Mouse (Mus musculus) hindbrain, embryonic 10.5 days (tissue): ENCODE data around the gene Bbx. TPM values are rescaled to one million over a fixed set of nuclear protein-coding genes. Genes with fewer than 3 reads are reported as not detected.

Source experiments
- DNase-seq: peaks from one replicate; pipeline ENCODE4 v3.0.0-alpha.2; 2017; ENCODE audit warnings: low spot score
- H3K27ac ChIP-seq: fragments of 300-500 bp; sonication (generic); 2 replicates; pipeline ENCODE4 v1.5.1; 2016; ENCODE audit warnings: mild to moderate bottlenecking, moderate library complexity
- H3K27me3 ChIP-seq: fragments of 300-500 bp; sonication (generic); 2 replicates; pipeline ENCODE4 v1.6.1; 2016; ENCODE audit warnings: mild to moderate bottlenecking; ENCODE audit not compliant: poor library complexity, insufficient read depth, severe bottlenecking
- H3K36me3 ChIP-seq: fragments of 300-500 bp; sonication (generic); 2 replicates; pipeline ENCODE4 v1.6.1; 2016; ENCODE audit warnings: mild to moderate bottlenecking, moderate library complexity
- H3K4me1 ChIP-seq: fragments of 300-500 bp; sonication (generic); replicated peaks from 2 replicates; pipeline ENCODE4 v1.6.1; 2016; ENCODE audit warnings: mild to moderate bottlenecking
- H3K4me3 ChIP-seq: fragments of 300-500 bp; sonication (generic); 2 replicates; pipeline ENCODE4 v1.5.1; 2016; ENCODE audit warnings: mild to moderate bottlenecking, moderate library complexity
- H3K9me3 ChIP-seq: fragments of 300-500 bp; sonication (generic); 2 replicates; pipeline ENCODE4 v1.6.1; 2016; ENCODE audit warnings: mild to moderate bottlenecking, moderate library complexity
- whole genome bisulfite sequencing: fragments of 180-500 bp; shearing (Covaris S2); methylation state at CpG from one replicate; pipeline ENCODE4 v1.1.7; 2016; 5-methylcytosine and 5-hydroxymethylcytosine counted together
- polyA plus RNA-seq: library from polyadenylated mRNA; unstranded; fragments of >200 nt; fragmentation: Nextera tagmentation; extraction: Ambion mirVana; gene quantifications from 2 replicates; pipeline ENCODE4 v1.2.1, GENCODE M21; 2016

Gene Bbx
- polyA plus RNA-seq, 1 experiment from 2014 or later, result 30.7 TPM

GRCm38 (mm10) chr16:50241604-50242003, 190.6 kb downstream of the Bbx start:
- H3K27ac ChIP-seq, result no peak overlapping the region
- peaks cover 21% of the 10 kb centered on the region; the same call in 1 of the 2 replicates for H3K36me3 ChIP-seq
- no peak overlapping the region for H3K4me3 ChIP-seq
- H3K4me1 ChIP-seq, result no peaks in the 10 kb centered on the region
- no peaks in the 10 kb centered on the region for H3K27me3 ChIP-seq
- WGBS, result 91% methylated on average over 3 of the region's 3 CpGs
- no peak for DNase-seq
- H3K9me3 ChIP-seq, result no peaks in the 10 kb centered on the region

GRCm38 (mm10) chr16:50235231-50235630, 197.0 kb downstream of the Bbx start:
- H3K36me3 ChIP-seq, result peaks cover 18% of the 10 kb centered on the region; the same call in 1 of the 2 replicates
- no peak overlapping the region for H3K4me3 ChIP-seq
- no peak overlapping the region for H3K27ac ChIP-seq
- no peak for DNase-seq
- no peaks in the 10 kb centered on the region for H3K9me3 ChIP-seq
- no peaks in the 10 kb centered on the region for H3K4me1 ChIP-seq
- 77% methylated on average over 3 of the region's 3 CpGs for WGBS
- no peaks in the 10 kb centered on the region for H3K27me3 ChIP-seq

GRCm38 (mm10) chr16:50230624-50231023, 201.6 kb downstream of the Bbx start:
- 97% methylated on average over 2 of the region's 2 CpGs for WGBS
- DNase-seq, result no peak
- no peaks in the 10 kb centered on the region for H3K4me1 ChIP-seq
- H3K4me3 ChIP-seq, result no peak overlapping the region
- no peaks in the 10 kb centered on the region for H3K9me3 ChIP-seq
- H3K36me3 ChIP-seq, result no peaks in the 10 kb centered on the region
- H3K27ac ChIP-seq, result no peak overlapping the region
- no peaks in the 10 kb centered on the region for H3K27me3 ChIP-seq

GRCm38 (mm10) chr16:50228833-50229232, 203.4 kb downstream of the Bbx start:
- H3K4me1 ChIP-seq, result no peaks in the 10 kb centered on the region
- no peak overlapping the region for H3K4me3 ChIP-seq
- H3K27ac ChIP-seq, result no peak overlapping the region
- H3K36me3 ChIP-seq, result peaks cover 11% of the 10 kb centered on the region
- H3K9me3 ChIP-seq, result no peaks in the 10 kb centered on the region
- H3K27me3 ChIP-seq, result no peaks in the 10 kb centered on the region
- 94% methylated on average over 1 of the region's 1 CpGs for WGBS
- no peak for DNase-seq

GRCm38 (mm10) chr16:50226274-50226673, 205.9 kb downstream of the Bbx start:
- no peaks in the 10 kb centered on the region for H3K27me3 ChIP-seq
- WGBS, result 84% methylated on average over 1 of the region's 1 CpGs
- H3K4me3 ChIP-seq, result no peak overlapping the region
- H3K9me3 ChIP-seq, result no peaks in the 10 kb centered on the region
- no peak for DNase-seq
- no peaks in the 10 kb centered on the region for H3K4me1 ChIP-seq
- no peak overlapping the region for H3K27ac ChIP-seq
- H3K36me3 ChIP-seq, result peaks cover 25% of the 10 kb centered on the region

- no peak overlapping the region for H3K27ac ChIP-seq
- WGBS, result 92% methylated on average over 3 of the region's 3 CpGs
- no peaks in the 10 kb centered on the region for H3K9me3 ChIP-seq
- H3K27me3 ChIP-seq, result no peaks in the 10 kb centered on the region
- no peaks in the 10 kb centered on the region for H3K4me1 ChIP-seq
- no peak for DNase-seq
- no peak overlapping the region for H3K4me3 ChIP-seq
- peaks cover 32% of the 10 kb centered on the region for H3K36me3 ChIP-seq
These were observed 207.2 kb downstream of the Bbx start for GRCm38 (mm10) chr16:50224946-50225345.

- no peaks in the 10 kb centered on the region for H3K9me3 ChIP-seq
- no peaks in the 10 kb centered on the region for H3K27me3 ChIP-seq
- 89% methylated on average over 8 of the region's 8 CpGs for WGBS
- H3K27ac ChIP-seq, result no peak overlapping the region
- H3K4me1 ChIP-seq, result no peaks in the 10 kb centered on the region
- H3K36me3 ChIP-seq, result peaks cover 42% of the 10 kb centered on the region
- no peak for DNase-seq
- H3K4me3 ChIP-seq, result no peak overlapping the region
These were observed 211.3 kb downstream of the Bbx start for GRCm38 (mm10) chr16:50220734-50221501.

GRCm38 (mm10) chr16:50217084-50217483, 215.1 kb downstream of the Bbx start:
- no peak overlapping the region for H3K27ac ChIP-seq
- H3K27me3 ChIP-seq, result no peaks in the 10 kb centered on the region
- no peak overlapping the region for H3K4me3 ChIP-seq
- H3K36me3 ChIP-seq, result peaks cover 24% of the 10 kb centered on the region
- H3K9me3 ChIP-seq, result no peaks in the 10 kb centered on the region
- H3K4me1 ChIP-seq, result no peaks in the 10 kb centered on the region
- no peak for DNase-seq

GRCm38 (mm10) chr16:50211727-50212126, 220.5 kb downstream of the Bbx start:
- Histone ChIP-seq H3K27me3 (no peaks in the 10 kb centered on the region), H3K9me3 (no peaks in the 10 kb centered on the region), H3K4me1 (no peaks in the 10 kb centered on the region), H3K4me3 (no peak overlapping the region), H3K36me3 (0 out of 2 replicates have a peak, but pooled peaks cover 7% of the 10 kb centered on the region), H3K27ac (no peak overlapping the region)
- no peak for DNase-seq
- 88% methylated on average over 4 of the region's 4 CpGs for WGBS

- no peaks in the 10 kb centered on the region for H3K4me1 ChIP-seq
- no peaks in the 10 kb centered on the region for H3K9me3 ChIP-seq
- H3K4me3 ChIP-seq, result no peak overlapping the region
- H3K36me3 ChIP-seq, result 0 out of 2 replicates have a peak, but pooled peaks cover 7% of the 10 kb centered on the region
- H3K27me3 ChIP-seq, result no peaks in the 10 kb centered on the region
- no peak for DNase-seq
- H3K27ac ChIP-seq, result no peak overlapping the region
- WGBS, result 88% methylated on average over 6 of the region's 6 CpGs
These were observed 221.0 kb downstream of the Bbx start for GRCm38 (mm10) chr16:50211231-50211630.

GRCm38 (mm10) chr16:50210742-50211141, 221.4 kb downstream of the Bbx start:
- WGBS, result 96% methylated on average over 2 of the region's 2 CpGs
- Histone ChIP-seq H3K9me3 (no peaks in the 10 kb centered on the region), H3K36me3 (0 out of 2 replicates have a peak, but pooled peaks cover 3% of the 10 kb centered on the region), H3K4me3 (no peak overlapping the region), H3K4me1 (no peaks in the 10 kb centered on the region), H3K27me3 (no peaks in the 10 kb centered on the region), H3K27ac (no peak overlapping the region)
- DNase-seq, result no peak

GRCm38 (mm10) chr16:50204944-50205343, 227.2 kb downstream of the Bbx start:
- DNase-seq, result no peak
- no peaks in the 10 kb centered on the region for H3K9me3 ChIP-seq
- no peak overlapping the region for H3K27ac ChIP-seq
- H3K27me3 ChIP-seq, result no peaks in the 10 kb centered on the region
- H3K4me1 ChIP-seq, result no peaks in the 10 kb centered on the region
- H3K4me3 ChIP-seq, result no peak overlapping the region
- peaks cover 16% of the 10 kb centered on the region for H3K36me3 ChIP-seq
- 90% methylated on average over 3 of the region's 3 CpGs for WGBS

GRCm38 (mm10) chr16:50201546-50202151, 230.5 kb downstream of the Bbx start:
- no peak overlapping the region for H3K4me3 ChIP-seq
- 85% methylated on average over 7 of the region's 7 CpGs for WGBS
- peak; percentile 18 for DNase-seq

More at GRCm38 (mm10) chr16:50201546-50202151, 230.5 kb downstream of the Bbx start:
- no peaks in the 10 kb centered on the region for H3K4me1 ChIP-seq
- no peaks in the 10 kb centered on the region for H3K9me3 ChIP-seq
- H3K27me3 ChIP-seq, result no peaks in the 10 kb centered on the region
- no peak overlapping the region for H3K27ac ChIP-seq
- peaks cover 39% of the 10 kb centered on the region for H3K36me3 ChIP-seq
